Mouse (Mus musculus) ES-Bruce4 (cell line): ENCODE measurements around the gene Dicer1.

Source experiments
- CTCF ChIP-seq: IDR thresholded peaks from one replicate; pipeline ENCODE4 v1.8.1; 2011; ENCODE audit warnings: low read depth, low read length
- POLR2A ChIP-seq: IDR thresholded peaks from one replicate; pipeline ENCODE4 v1.8.1; 2011; ENCODE audit warnings: low read length; ENCODE audit not compliant: insufficient read depth

DNA sequence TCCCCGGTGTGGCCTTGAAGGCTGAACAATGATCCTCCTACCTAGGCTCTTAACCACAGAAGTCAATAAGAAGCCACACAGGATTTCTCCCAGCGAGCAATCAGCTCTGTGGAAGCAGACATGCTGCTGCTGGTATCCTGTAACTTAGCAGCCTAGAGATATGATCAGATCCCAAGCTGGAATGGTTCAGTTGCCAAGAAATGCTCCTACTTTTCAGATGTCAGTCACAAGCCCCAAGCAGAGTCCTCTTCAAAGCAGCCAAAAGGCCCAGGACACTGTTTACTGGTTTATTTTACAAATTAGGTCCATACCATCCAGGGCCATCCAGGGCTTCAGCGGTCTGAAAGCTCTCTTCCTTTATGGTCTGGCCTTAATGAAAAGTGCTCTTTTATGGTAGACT lies 30.7 kb downstream of the Dicer1 start:
- no peak for TF ChIP-seq POLR2A
- no peak for TF ChIP-seq CTCF
